Mouse (Mus musculus): ENCODE measurements around the gene Slc17a1. TPM values are rescaled to one million over a fixed set of nuclear protein-coding genes. Genes with fewer than 3 reads are reported as not detected.

Slc17a1 gene
- total RNA-seq, 2 experiments from 2014 or later: not detected

DNA sequence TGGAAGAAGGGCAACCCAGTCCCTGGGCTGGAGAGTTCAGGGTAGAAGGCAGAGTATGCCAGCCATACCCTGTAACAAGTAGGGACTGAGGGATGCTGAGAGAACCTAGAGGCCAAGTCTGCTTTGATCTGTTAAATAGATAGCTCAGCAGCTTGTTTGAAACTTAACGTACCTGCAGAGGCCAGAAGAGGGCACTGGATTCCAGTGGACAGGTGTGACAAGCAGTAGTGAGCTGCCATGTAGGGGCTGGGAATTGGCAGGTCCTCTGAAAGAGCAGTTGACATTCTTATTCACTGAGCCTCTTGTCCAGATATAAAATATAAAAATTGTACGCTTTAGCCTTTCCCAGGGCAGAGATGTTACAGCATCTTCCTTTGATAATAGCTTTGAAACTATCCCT, 75.3 kb downstream of the Slc17a1 start:
- no peak for DNase-seq
- intact Hi-C loops (cut with DNase I): no loop called here

Small RNA genes within 50 kb of the gene (microRNA-seq; reads per million reads assigned to microRNA genes)
- gene Gm44344 (ENCODE audit: borderline number of aligned reads in 2 of 2): 0 reads per million in 2 experiments

Other genes starting within 250 kb of the Slc17a1 start
- gene Hist1h2be, start 246.6 kb upstream of the Slc17a1 start, total RNA-seq (2021): 10 to 100 TPM in 1 of 2 experiments, 1 to 10 TPM in 1; 8.9 to 11.1 TPM
- 10 to 100 TPM; 38.1 to 46.3 TPM for gene Hist1h1e, start 245.2 kb upstream of the Slc17a1 start, total RNA-seq (2021)
- gene Hist1h2ac, start 183.8 kb upstream of the Slc17a1 start, total RNA-seq (2021): 1 to 10 TPM; 1.6 to 1.8 TPM
- gene Hist1h2bc, start 183.6 kb upstream of the Slc17a1 start, total RNA-seq (2021): 10 to 100 TPM; 64.4 to 75.8 TPM
- not detected for gene Hist1h1t, start 171.9 kb upstream of the Slc17a1 start, total RNA-seq (2021)
- 10 to 100 TPM; 51.7 to 59.6 TPM for gene Hist1h4c, start 169.3 kb upstream of the Slc17a1 start, total RNA-seq (2021)
- gene Hfe, start 156.9 kb upstream of the Slc17a1 start, total RNA-seq (2021): 10 to 100 TPM; 48.4 to 66.6 TPM
- 100 to 1,000 TPM; 186 to 225 TPM for gene Hist1h1c, start 128.9 kb upstream of the Slc17a1 start, total RNA-seq (2021)
- 1 to 10 TPM; 6.5 to 9.3 TPM for gene Hist1h3c, start 122.1 kb upstream of the Slc17a1 start, total RNA-seq (2021)
- 10 to 100 TPM in 1 of 2 experiments, 1 to 10 TPM in 1; 9.8 to 12.0 TPM for gene Hist1h2bb, start 121.0 kb upstream of the Slc17a1 start, total RNA-seq (2021)
- gene Hist1h2ab, start 116.6 kb upstream of the Slc17a1 start, total RNA-seq (2021): 10 to 100 TPM; 11.9 to 16.8 TPM
- gene Hist1h3b, start 115.5 kb upstream of the Slc17a1 start, total RNA-seq (2021): 10 to 100 TPM; 20.4 to 22.0 TPM
- 10 to 100 TPM; 13.8 to 18.3 TPM for gene Hist1h4b, start 110.7 kb upstream of the Slc17a1 start, total RNA-seq (2021)
- 10 to 100 TPM; 12.3 to 13.8 TPM for gene Hist1h4a, start 106.5 kb upstream of the Slc17a1 start, total RNA-seq (2021)
- 10 to 100 TPM; 16.6 to 17.0 TPM for gene Hist1h3a, start 105.4 kb upstream of the Slc17a1 start, total RNA-seq (2021)
- 1 to 10 TPM; 7.5 to 8.2 TPM for gene Hist1h1a, start 104.1 kb upstream of the Slc17a1 start, total RNA-seq (2021)
- gene Trim38, start 97.8 kb upstream of the Slc17a1 start, total RNA-seq (2021): not detected
- gene Slc17a2, start 60.8 kb upstream of the Slc17a1 start, total RNA-seq (2021): not detected
- gene Slc17a3, start 28.3 kb upstream of the Slc17a1 start, total RNA-seq (2021): not detected
- not detected for gene Slc17a4, start 47.3 kb downstream of the Slc17a1 start, total RNA-seq (2021)
- not detected for gene Hist1h2ba, start 66.4 kb downstream of the Slc17a1 start, total RNA-seq (2021)
- not detected for gene Hist1h2aa, start 66.7 kb downstream of the Slc17a1 start, total RNA-seq (2021)
- gene Scgn, start 123.5 kb downstream of the Slc17a1 start, total RNA-seq (2021): not detected